Mouse (Mus musculus) lung, postnatal 0 days (tissue): ENCODE results near the gene Osgin1.

Experiments used
- CTCF ChIP-seq: IDR thresholded peaks from 2 replicates; pipeline ENCODE4 v1.5.1; 2016; ENCODE audit warnings: antibody characterized with exemption, mild to moderate bottlenecking
- EP300 ChIP-seq: IDR thresholded peaks from 2 replicates; pipeline ENCODE4 v1.6.1; 2016; ENCODE audit warnings: antibody characterized with exemption, mild to moderate bottlenecking, control low read depth

DNA sequence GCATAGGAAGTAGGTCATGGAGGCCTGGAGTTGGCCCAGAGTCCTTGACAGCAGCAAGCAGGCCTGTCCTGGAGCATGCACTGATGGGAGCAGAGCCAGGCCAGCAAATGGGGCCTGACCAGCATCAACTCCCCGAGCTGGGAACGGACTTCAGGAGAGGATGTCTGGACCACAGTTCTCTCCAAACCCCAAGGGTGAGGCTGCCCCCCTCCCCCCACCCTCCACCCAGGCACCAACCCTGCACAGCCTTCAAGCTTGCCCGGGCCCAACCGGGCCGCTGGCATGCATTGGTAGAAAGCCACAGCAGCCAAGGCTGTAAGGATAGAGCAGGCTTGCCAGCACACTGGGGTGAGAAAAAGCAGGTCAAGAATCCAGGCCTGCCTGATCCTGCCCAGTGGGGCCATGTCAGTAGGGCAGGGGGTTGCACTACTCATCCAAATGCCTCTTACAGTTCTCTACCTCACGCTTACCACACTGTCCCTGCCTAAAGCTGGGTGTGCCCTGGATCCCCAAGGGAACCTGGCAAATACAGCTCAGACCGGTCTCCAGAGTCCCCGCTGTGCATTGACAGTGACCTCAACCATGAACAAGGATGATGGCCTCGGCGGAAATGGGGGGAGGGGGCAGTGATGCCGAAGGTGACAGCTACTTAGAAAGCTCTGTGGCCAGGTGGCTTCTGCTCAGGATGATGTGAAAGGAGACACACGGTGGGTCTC lies 6.1 kb upstream of the Osgin1 start:
- TF ChIP-seq CTCF (no peak), EP300 (no peak)
